Mouse (Mus musculus) midbrain, embryonic 16.5 days (tissue): Measurements from ENCODE around the gene Tinagl1. TPM values are rescaled to one million over a fixed set of nuclear protein-coding genes. Genes with fewer than 3 reads are reported as not detected.
A peak's percentile ranks its signal among the peaks of the same experiment; 100 is the strongest.

ENCODE experiments used
- ATAC-seq: fragments of 200-750 bp; cut with Nextera tagmentation; 2 replicates; pipeline ENCODE4 v1.8.0; 2017; ENCODE audit warnings: moderate TSS enrichment
- H3K27ac ChIP-seq: fragments of 300-500 bp; sonication (generic); 2 replicates; pipeline ENCODE4 v1.5.1; 2014; ENCODE audit warnings: mild to moderate bottlenecking, low read length, mixed read lengths
- H3K27me3 ChIP-seq: fragments of 300-500 bp; sonication (generic); 2 replicates; pipeline ENCODE4 v1.6.1; 2014; ENCODE audit warnings: low read depth, low read length, mixed read lengths; ENCODE audit not compliant: control insufficient read depth, insufficient read depth
- H3K36me3 ChIP-seq: fragments of 300-500 bp; sonication (generic); 2 replicates; pipeline ENCODE4 v1.6.1; 2014; ENCODE audit warnings: mild to moderate bottlenecking, low read length, moderate library complexity, mixed read lengths; ENCODE audit not compliant: control insufficient read depth, insufficient read depth
- H3K4me1 ChIP-seq: fragments of 300-500 bp; sonication (generic); 2 replicates; pipeline ENCODE4 v1.6.1; 2014; ENCODE audit warnings: mild to moderate bottlenecking, low read length, mixed read lengths; ENCODE audit not compliant: control insufficient read depth, insufficient read depth
- H3K4me2 ChIP-seq: fragments of 300-500 bp; sonication (generic); 2 replicates; pipeline ENCODE4 v1.6.1; 2014; ENCODE audit warnings: mild to moderate bottlenecking, low read length, mixed read lengths
- H3K4me3 ChIP-seq: fragments of 300-500 bp; sonication (generic); 2 replicates; pipeline ENCODE4 v1.5.1; 2014; ENCODE audit warnings: low read depth, mild to moderate bottlenecking, low read length, moderate library complexity, mixed read lengths
- H3K9ac ChIP-seq: fragments of 300-500 bp; sonication (generic); 2 replicates; pipeline ENCODE4 v1.6.1; 2014; ENCODE audit warnings: low read depth, low read length, mixed read lengths
- H3K9me3 ChIP-seq: fragments of 300-500 bp; sonication (generic); replicated peaks from 2 replicates; pipeline ENCODE4 v1.6.1; 2014; ENCODE audit warnings: mild to moderate bottlenecking, low read length, mixed read lengths; ENCODE audit not compliant: control insufficient read depth, poor library complexity, severe bottlenecking
- WGBS: fragments of 180-500 bp; shearing (Covaris S2); extraction: QIAGEN DNeasy Blood & Tissue Kit; methylation state at CpG from one replicate; pipeline ENCODE4 v1.1.7; 2014; 5-methylcytosine and 5-hydroxymethylcytosine counted together
- polyA plus RNA-seq: library from polyadenylated mRNA; unstranded; fragments of >200 nt; fragmentation: Nextera tagmentation; extraction: Ambion mirVana; gene quantifications from 2 replicates; pipeline ENCODE4 v1.2.1, GENCODE M21; 2015

Gene Tinagl1
- polyA plus RNA-seq, 1 experiment from 2014 or later = 4.6 TPM

DNA sequence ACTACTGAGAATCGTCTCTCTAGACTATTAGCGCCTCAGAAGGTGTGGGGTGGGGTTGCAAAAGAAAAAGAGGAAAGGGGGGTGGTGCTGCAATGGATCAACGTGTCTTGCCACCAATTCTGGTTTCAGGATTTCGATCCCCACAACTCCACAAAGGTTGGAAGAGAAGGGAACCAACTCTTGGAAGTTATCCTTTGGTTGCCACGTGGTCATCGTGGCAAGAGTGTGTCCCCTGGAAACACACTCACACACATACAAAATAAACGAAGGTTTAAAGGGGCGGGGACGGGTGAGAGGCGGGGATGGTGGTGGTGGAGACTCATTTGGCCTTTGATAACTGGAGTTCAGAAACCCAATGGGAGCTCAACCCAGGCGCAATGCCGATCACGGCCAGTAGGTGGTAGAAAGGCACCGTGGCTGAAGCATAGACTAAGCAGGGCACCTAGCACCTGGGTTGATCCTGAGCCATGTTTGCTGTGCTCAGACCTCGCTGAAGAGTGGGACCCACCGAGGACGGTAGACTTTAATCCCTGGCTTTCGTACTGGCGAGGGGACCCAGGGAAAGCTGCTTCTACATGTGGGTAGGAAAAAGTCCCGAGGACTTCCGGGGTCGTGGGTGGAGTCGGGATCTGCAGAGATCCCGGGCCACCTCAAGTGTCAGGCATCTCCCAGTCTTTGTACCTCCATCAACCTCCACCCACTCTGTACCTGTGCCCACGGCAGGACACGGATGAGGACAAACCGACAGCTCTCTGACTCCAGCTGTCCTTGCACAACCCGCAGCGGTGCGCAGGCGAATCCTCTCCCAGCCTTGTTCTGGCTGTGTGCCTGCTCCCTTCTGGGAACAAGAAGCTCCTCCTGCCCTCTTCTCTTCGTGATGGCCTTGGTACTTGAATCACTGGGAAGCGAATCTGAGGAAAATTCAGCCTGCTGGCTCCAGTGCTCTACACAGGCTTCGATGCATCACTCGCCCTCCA, 24.1 kb upstream of the Tinagl1 start:
- Histone ChIP-seq H3K9me3 (no peaks in the 10 kb centered on the region), H3K27me3 (no peaks in the 10 kb centered on the region; the same call in 1 of the 2 replicates), H3K4me3 (peak overlapping the region; percentile 31), H3K27ac (no peak overlapping the region), H3K36me3 (no peaks in the 10 kb centered on the region), H3K4me1 (no peaks in the 10 kb centered on the region), H3K4me2 (peak overlapping the region; percentile 66), H3K9ac (peak overlapping the region; percentile 42; the same call in 1 of the 2 replicates)
- peak; percentile 86 for ATAC-seq
- 14% methylated on average over 35 of the region's 35 CpGs for WGBS

DNA sequence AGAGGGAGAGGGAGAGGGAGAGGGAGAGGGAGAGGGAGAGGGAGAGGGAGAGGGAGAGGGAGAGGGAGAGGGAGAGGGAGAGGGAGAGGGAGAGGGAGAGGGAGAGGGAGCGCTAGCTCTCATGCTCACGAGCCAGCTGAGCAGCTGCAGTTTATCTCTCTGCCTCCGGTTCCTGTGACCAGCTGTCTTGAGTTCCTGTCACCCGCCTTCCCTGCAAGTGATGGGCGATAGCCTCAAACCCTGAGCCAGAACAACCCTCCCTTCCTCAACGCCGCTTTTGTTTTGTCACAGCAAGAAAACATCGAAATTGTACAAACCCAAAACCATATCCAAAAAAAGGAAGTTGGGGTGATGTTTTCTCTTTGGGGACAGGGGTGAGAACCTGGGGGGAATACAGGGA, 21.6 kb upstream of the Tinagl1 start:
- no peak overlapping the region for H3K27ac ChIP-seq
- H3K4me2 ChIP-seq = no peak overlapping the region
- no peaks in the 10 kb centered on the region; the same call in 1 of the 2 replicates for H3K27me3 ChIP-seq
- H3K9ac ChIP-seq = no peak overlapping the region
- WGBS = 83% methylated on average over 8 of the region's 8 CpGs
- no peak overlapping the region for H3K4me3 ChIP-seq
- H3K9me3 ChIP-seq = no peaks in the 10 kb centered on the region
- no peak for ATAC-seq
- no peaks in the 10 kb centered on the region for H3K4me1 ChIP-seq
- no peaks in the 10 kb centered on the region for H3K36me3 ChIP-seq

DNA sequence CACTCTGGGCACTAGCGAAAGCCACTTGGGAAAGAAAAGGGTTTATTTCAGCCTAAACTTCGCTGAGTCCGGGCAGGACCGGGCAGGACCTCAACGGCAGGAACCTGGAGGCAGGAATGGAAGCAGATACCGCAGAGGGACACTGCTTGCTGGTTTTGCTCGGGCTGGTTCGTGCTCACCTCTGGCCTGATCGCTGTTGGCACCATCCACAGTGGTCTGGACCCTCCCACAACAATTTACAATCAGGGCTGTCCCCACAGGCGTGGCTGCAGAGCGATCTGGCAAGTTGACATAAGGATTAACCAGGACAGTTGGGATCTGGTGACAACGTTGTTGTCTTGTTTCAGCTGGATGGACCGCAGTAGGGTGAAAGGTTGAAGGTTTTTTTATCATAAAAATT, 21.0 kb upstream of the Tinagl1 start:
- H3K36me3 ChIP-seq = no peaks in the 10 kb centered on the region
- H3K27ac ChIP-seq = no peak overlapping the region
- no peak for ATAC-seq
- no peak overlapping the region for H3K4me3 ChIP-seq
- H3K9me3 ChIP-seq = no peaks in the 10 kb centered on the region
- H3K9ac ChIP-seq = no peak overlapping the region
- no peaks in the 10 kb centered on the region; the same call in 1 of the 2 replicates for H3K27me3 ChIP-seq
- H3K4me2 ChIP-seq = no peak overlapping the region
- 72% methylated on average over 13 of the region's 13 CpGs for WGBS
- no peaks in the 10 kb centered on the region for H3K4me1 ChIP-seq

DNA sequence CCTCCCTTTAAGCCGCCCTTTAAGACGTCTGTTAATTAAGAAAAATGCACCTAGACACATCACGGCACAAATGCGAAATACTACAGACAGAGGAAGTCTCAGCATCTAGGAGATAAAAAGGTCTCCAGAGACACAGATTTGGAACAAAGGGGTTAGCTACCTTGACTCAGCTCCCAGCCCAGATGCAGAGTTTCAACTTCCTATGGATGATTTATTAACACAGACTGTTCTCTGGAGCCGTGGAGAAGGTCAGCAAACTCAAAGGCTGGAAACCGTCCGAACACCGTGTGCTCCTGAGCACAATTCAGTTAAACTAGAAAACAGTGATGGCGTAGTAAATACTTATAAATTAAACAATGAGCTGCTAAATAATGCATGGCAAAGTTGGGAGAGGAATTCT, 17.3 kb upstream of the Tinagl1 start:
- no peak overlapping the region for H3K4me2 ChIP-seq
- no peaks in the 10 kb centered on the region; the same call in 1 of the 2 replicates for H3K4me1 ChIP-seq
- H3K4me3 ChIP-seq = no peak overlapping the region
- H3K27me3 ChIP-seq = no peaks in the 10 kb centered on the region
- WGBS = 54% methylated on average over 9 of the region's 9 CpGs
- no peak for ATAC-seq
- no peak overlapping the region for H3K27ac ChIP-seq
- H3K36me3 ChIP-seq = no peaks in the 10 kb centered on the region
- no peaks in the 10 kb centered on the region for H3K9me3 ChIP-seq
- H3K9ac ChIP-seq = no peak overlapping the region

DNA sequence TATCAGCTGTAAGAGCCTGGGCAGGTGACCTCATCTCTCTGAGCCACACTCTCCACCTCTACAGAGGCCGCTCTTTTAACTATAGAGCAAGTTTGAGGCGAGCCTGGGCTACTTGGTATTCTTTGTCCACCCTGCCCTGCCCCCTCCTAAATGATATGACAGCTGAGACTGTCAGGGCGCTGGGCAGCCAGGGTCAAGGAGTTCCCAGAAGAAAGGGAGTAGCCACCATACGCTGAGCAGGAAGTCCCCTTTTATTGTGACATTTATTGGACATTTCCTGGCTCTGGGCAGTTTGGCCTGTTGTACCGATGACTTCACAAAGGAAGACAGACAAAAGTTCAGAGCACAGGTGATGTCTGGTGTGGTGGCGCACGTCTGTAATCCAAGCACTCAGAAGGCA, 14.7 kb upstream of the Tinagl1 start:
- H3K4me3 ChIP-seq = no peak overlapping the region
- no peaks in the 10 kb centered on the region for H3K27me3 ChIP-seq
- H3K36me3 ChIP-seq = no peaks in the 10 kb centered on the region
- H3K9ac ChIP-seq = no peak overlapping the region
- 73% methylated on average over 7 of the region's 7 CpGs for WGBS
- no peaks in the 10 kb centered on the region for H3K9me3 ChIP-seq
- H3K27ac ChIP-seq = no peak overlapping the region
- H3K4me1 ChIP-seq = no peaks in the 10 kb centered on the region; the same call in 1 of the 2 replicates
- ATAC-seq = no peak
- no peak overlapping the region for H3K4me2 ChIP-seq

DNA sequence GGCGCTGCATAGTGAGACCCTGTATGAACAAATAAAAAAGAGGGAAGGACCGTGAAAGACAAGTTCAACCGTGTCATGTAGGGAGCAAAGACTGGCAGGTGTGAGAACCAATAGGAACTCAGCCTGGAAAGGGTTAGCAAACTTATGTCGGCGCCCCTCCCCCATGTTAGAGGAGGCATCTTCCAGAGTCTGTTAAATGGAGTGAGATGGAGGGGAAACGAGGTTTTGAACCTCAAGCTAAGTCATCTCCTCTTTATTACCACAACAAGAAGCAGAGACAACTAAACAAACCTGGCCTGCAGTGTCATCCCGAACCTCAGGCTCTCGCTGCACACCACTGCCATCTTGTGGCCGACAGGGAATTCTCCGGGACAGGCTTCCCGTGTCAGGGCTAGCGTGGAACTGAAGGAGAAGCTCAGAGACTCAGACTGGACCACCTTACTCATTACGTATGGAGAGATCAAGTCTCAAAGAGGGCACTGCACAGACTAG, 13.9 kb upstream of the Tinagl1 start:
- H3K4me3 ChIP-seq = no peak overlapping the region
- H3K27me3 ChIP-seq = no peaks in the 10 kb centered on the region
- peak; percentile 77 for ATAC-seq
- 4% methylated on average over 13 of the region's 13 CpGs for WGBS
- H3K9ac ChIP-seq = no peak overlapping the region
- no peaks in the 10 kb centered on the region; the same call in 1 of the 2 replicates for H3K4me1 ChIP-seq
- no peaks in the 10 kb centered on the region for H3K36me3 ChIP-seq
- H3K9me3 ChIP-seq = no peaks in the 10 kb centered on the region
- peak overlapping the region; percentile 34 for H3K4me2 ChIP-seq
- no peak overlapping the region for H3K27ac ChIP-seq

DNA sequence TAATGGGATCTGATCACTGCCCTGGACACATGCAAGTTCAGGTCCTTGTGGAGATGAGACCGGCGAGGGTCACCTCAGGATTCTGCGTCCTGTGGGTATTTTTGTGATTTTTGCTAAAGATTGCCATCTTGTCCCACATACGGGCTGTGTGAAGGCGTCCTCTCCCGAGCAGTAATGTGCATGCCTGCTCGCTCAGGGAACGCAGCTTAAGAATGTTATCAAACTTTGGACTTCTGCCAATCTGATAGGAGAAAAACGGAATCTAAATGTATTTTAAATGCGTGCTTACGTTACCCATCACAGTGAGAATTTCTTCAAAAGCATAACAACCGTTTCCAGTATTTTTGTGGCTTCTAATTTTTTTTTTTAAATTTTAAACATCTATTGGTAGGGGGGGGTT, 12.0 kb upstream of the Tinagl1 start:
- ATAC-seq = no peak
- no peaks in the 10 kb centered on the region for H3K36me3 ChIP-seq
- WGBS = 77% methylated on average over 12 of the region's 12 CpGs

DNA sequence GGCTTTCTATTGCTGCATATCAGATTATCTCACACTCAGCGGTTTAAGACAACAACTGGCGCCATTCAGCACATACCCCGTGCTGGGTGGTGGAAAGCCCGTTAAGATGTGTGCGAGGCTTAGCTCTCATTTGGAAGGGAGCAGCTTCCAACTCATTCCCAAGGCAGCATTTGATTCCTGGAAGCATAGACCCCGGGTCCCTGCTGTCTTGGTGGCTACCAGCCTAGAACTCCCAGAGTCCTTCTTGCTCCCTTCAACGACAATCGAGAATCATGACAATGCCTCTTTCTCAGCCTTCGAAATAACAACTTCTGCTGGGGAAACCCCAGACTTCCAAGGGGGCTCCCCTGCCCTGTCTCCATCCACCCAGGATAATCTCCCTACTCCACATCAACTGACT, 11.5 kb upstream of the Tinagl1 start:
- Histone ChIP-seq H3K9ac (no peak overlapping the region), H3K27ac (no peak overlapping the region), H3K9me3 (no peaks in the 10 kb centered on the region), H3K4me1 (no peaks in the 10 kb centered on the region; the same call in 1 of the 2 replicates), H3K4me2 (no peak overlapping the region), H3K27me3 (no peaks in the 10 kb centered on the region), H3K4me3 (no peak overlapping the region), H3K36me3 (no peaks in the 10 kb centered on the region)
- 73% methylated on average over 9 of the region's 9 CpGs for WGBS
- ATAC-seq = no peak

More for the DNA sequence above, 12.0 kb upstream of the Tinagl1 start:
- H3K4me2 ChIP-seq = no peak overlapping the region
- H3K27me3 ChIP-seq = no peaks in the 10 kb centered on the region
- H3K27ac ChIP-seq = no peak overlapping the region
- no peak overlapping the region for H3K9ac ChIP-seq
- H3K4me1 ChIP-seq = no peaks in the 10 kb centered on the region; the same call in 1 of the 2 replicates
- no peak overlapping the region for H3K4me3 ChIP-seq
- no peaks in the 10 kb centered on the region for H3K9me3 ChIP-seq

DNA sequence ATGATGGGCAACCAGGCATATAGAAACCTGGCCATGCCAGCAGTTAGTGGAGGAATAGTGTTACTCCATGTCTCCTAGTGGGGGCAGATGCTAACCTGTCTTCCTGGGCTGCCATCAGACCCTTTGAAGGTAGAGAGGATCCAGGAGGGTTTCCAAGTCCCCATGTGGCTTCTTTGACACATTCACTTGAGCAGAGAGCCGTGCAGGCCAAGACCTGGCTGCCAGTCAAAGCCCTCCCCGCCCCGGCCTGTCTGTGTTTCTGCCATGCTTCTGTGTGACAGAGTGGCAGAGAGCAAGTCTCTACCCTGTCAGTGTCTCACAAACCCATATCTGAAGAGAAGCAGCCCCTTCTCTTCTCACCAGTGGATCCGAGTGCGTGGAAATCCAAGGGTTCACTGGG, 9.0 kb upstream of the Tinagl1 start:
- Histone ChIP-seq H3K9me3 (no peaks in the 10 kb centered on the region), H3K27me3 (no peaks in the 10 kb centered on the region), H3K36me3 (no peaks in the 10 kb centered on the region), H3K9ac (no peak overlapping the region), H3K27ac (no peak overlapping the region), H3K4me3 (no peak overlapping the region), H3K4me1 (no peaks in the 10 kb centered on the region; the same call in 1 of the 2 replicates), H3K4me2 (no peak overlapping the region)
- ATAC-seq = no peak
- WGBS = 93% methylated on average over 5 of the region's 5 CpGs
